Mouse (Mus musculus): ENCODE measurements around the gene Pdzd8. TPM values are rescaled to one million over a fixed set of nuclear protein-coding genes. Genes with fewer than 3 reads are reported as not detected.

Gene Pdzd8
- polyA plus RNA-seq, 1 experiment from 2014 or later: 9.4 TPM

DNA sequence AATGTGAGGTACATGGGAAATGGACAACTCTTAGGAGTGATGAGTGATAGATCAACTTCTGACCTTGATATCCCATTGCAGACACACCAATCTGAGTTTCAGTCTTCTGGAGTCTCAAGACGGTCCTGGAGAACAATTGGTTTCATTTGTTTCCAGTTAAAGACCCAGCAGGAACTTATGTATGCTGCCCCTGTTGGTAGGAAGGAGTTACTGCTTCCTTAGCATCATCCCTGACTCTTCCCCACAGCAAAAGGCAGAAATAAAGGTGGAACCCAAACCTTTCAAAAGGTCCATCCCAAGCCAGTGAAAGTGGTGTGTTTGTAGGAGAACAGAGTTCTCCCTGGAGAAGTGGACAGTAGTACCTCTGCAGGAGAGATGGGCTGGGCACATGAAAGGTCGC, 30.9 kb upstream of the Pdzd8 start:
- H3K4me1 ChIP-seq (ENCODE audit: control insufficient read depth, insufficient read depth, low read length): no peaks in the 10 kb centered on the region
- no peaks in the 10 kb centered on the region for H3K36me3 ChIP-seq (ENCODE audit: control insufficient read depth, insufficient read depth, low read length)
- H3K27ac ChIP-seq (ENCODE audit: low read length): no peak overlapping the region
- no peak overlapping the region for H3K4me2 ChIP-seq (ENCODE audit: low read length)
- H3K27me3 ChIP-seq (ENCODE audit: control insufficient read depth, insufficient read depth, low read depth, low read length): no peaks in the 10 kb centered on the region
- H3K9ac ChIP-seq (ENCODE audit: low read depth, low read length): no peak overlapping the region
- 88% methylated on average over 2 of the region's 2 CpGs for WGBS
- H3K4me3 ChIP-seq (ENCODE audit: low read depth, low read length): no peak overlapping the region
- peaks cover 3% of the 10 kb centered on the region; the same call in 1 of the 2 replicates for H3K9me3 ChIP-seq (replicated peaks; ENCODE audit: control insufficient read depth, low read length, poor library complexity, severe bottlenecking)
- ATAC-seq: no peak

DNA sequence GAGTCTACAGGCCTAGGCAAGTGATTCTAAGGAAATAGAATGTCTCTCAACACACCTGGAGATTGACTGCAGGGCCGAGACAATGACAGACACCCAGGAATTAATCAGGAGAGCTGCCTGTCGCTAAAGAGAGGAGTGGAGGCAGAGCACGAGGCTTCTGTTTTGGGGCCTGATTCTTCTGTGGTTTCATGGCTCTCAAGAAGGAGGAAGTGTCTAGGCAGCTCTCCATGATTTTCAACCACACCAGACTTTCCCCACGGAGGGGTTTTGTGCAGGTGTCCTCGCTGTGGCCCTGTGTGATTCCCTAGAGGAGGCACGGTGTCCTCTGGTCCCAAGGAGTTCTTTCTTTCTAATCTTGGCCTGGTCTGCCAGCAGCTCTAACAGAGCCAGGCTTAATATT, 29.4 kb upstream of the Pdzd8 start:
- Histone ChIP-seq H3K4me2 (ENCODE audit: low read length) (no peak overlapping the region), H3K9ac (ENCODE audit: low read depth, low read length) (no peak overlapping the region), H3K36me3 (ENCODE audit: control insufficient read depth, insufficient read depth, low read length) (no peaks in the 10 kb centered on the region), H3K4me1 (ENCODE audit: control insufficient read depth, insufficient read depth, low read length) (no peaks in the 10 kb centered on the region), H3K9me3 (replicated peaks; ENCODE audit: control insufficient read depth, low read length, poor library complexity, severe bottlenecking) (peaks cover 3% of the 10 kb centered on the region; the same call in 1 of the 2 replicates), H3K27ac (ENCODE audit: low read length) (no peak overlapping the region), H3K27me3 (ENCODE audit: control insufficient read depth, insufficient read depth, low read depth, low read length) (no peaks in the 10 kb centered on the region), H3K4me3 (ENCODE audit: low read depth, low read length) (no peak overlapping the region)
- ATAC-seq: no peak
- WGBS: 88% methylated on average over 6 of the region's 6 CpGs

DNA sequence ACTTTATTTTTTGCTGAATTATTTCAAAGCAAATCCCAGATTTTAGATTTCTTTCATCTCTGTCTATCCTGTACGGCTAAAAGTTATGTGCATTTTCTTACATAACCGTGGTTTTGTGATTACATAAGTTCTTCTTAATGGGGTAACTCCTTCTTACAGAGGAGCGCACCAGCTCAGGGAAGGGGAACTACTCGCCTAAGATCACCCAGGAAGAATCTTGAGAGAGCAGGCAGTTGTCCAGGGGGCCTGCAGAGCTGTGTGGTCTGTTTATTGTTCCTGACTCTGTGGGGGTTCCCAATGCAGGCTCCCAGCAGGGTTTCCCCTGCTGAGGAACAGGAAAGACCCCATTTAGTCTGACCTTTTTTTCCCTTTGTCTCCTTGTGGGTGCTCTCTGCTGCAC, 27.3 kb upstream of the Pdzd8 start:
- no peaks in the 10 kb centered on the region for H3K27me3 ChIP-seq (ENCODE audit: control insufficient read depth, insufficient read depth, low read depth, low read length)
- no peaks in the 10 kb centered on the region for H3K36me3 ChIP-seq (ENCODE audit: control insufficient read depth, insufficient read depth, low read length)
- H3K4me3 ChIP-seq (ENCODE audit: low read depth, low read length): no peak overlapping the region
- no peak overlapping the region for H3K4me2 ChIP-seq (ENCODE audit: low read length)
- ATAC-seq: no peak
- no peak overlapping the region for H3K27ac ChIP-seq (ENCODE audit: low read length)
- peaks cover 3% of the 10 kb centered on the region; the same call in 1 of the 2 replicates for H3K9me3 ChIP-seq (replicated peaks; ENCODE audit: control insufficient read depth, low read length, poor library complexity, severe bottlenecking)
- H3K9ac ChIP-seq (ENCODE audit: low read depth, low read length): no peak overlapping the region
- WGBS: 78% methylated on average over 4 of the region's 4 CpGs
- no peaks in the 10 kb centered on the region for H3K4me1 ChIP-seq (ENCODE audit: control insufficient read depth, insufficient read depth, low read length)

DNA sequence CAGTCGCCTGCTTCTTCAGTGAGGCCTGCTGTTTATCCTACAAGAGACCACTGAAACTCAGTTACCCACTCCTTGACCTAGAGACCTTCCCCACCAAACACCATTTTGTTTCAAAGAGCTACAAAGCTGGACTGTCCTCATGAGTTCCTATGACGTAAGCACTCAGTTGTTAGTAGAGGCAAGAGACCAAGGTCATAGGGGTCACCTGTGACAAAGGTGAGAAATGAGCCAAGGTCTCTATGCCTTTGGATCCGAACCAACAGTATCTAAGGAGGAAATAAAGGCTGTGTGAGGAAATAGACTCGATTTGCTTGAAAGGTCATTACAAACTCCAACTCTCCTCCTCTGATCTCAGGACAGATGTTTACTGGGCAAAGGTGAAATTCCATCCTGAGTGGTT, 25.4 kb upstream of the Pdzd8 start:
- H3K27me3 ChIP-seq (ENCODE audit: control insufficient read depth, insufficient read depth, low read depth, low read length): no peaks in the 10 kb centered on the region
- no peak overlapping the region for H3K9ac ChIP-seq (ENCODE audit: low read depth, low read length)
- no peak overlapping the region for H3K27ac ChIP-seq (ENCODE audit: low read length)
- no peaks in the 10 kb centered on the region for H3K36me3 ChIP-seq (ENCODE audit: control insufficient read depth, insufficient read depth, low read length)
- no peak overlapping the region for H3K4me3 ChIP-seq (ENCODE audit: low read depth, low read length)
- 78% methylated on average over 4 of the region's 4 CpGs for WGBS
- no peak overlapping the region for H3K4me2 ChIP-seq (ENCODE audit: low read length)
- H3K9me3 ChIP-seq (replicated peaks; ENCODE audit: control insufficient read depth, low read length, poor library complexity, severe bottlenecking): peaks cover 3% of the 10 kb centered on the region; the same call in 1 of the 2 replicates
- H3K4me1 ChIP-seq (ENCODE audit: control insufficient read depth, insufficient read depth, low read length): no peaks in the 10 kb centered on the region
- ATAC-seq: no peak

DNA sequence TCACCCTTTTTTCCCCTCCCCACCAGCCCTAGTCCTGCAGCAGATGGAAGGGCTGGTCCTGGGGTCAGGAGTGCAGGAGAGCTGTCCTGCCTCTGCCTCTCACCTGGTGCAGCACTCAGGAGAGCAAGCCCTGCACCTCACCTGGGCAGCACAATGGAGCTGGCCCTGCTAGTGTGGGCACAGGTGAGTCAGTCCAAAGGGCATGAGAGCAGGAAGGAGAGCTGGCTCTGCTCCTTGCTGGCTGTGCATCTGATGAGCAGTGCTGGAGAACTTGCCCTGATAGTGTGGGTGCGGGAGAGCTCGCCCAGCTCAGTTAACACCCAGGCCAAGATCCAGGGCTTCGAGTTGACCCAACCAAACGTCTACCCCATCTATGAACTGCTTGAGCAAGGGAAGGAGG, 22.3 kb upstream of the Pdzd8 start:
- Histone ChIP-seq H3K36me3 (ENCODE audit: control insufficient read depth, insufficient read depth, low read length) (no peaks in the 10 kb centered on the region), H3K27me3 (ENCODE audit: control insufficient read depth, insufficient read depth, low read depth, low read length) (no peaks in the 10 kb centered on the region), H3K9ac (ENCODE audit: low read depth, low read length) (no peak overlapping the region), H3K9me3 (replicated peaks; ENCODE audit: control insufficient read depth, low read length, poor library complexity, severe bottlenecking) (0 out of 2 replicates have a peak, but pooled peaks cover 3% of the 10 kb centered on the region), H3K4me2 (ENCODE audit: low read length) (no peak overlapping the region), H3K4me1 (ENCODE audit: control insufficient read depth, insufficient read depth, low read length) (no peaks in the 10 kb centered on the region), H3K27ac (ENCODE audit: low read length) (no peak overlapping the region), H3K4me3 (ENCODE audit: low read depth, low read length) (no peak overlapping the region)
- no peak for ATAC-seq
- 88% methylated on average over 4 of the region's 4 CpGs for WGBS

DNA sequence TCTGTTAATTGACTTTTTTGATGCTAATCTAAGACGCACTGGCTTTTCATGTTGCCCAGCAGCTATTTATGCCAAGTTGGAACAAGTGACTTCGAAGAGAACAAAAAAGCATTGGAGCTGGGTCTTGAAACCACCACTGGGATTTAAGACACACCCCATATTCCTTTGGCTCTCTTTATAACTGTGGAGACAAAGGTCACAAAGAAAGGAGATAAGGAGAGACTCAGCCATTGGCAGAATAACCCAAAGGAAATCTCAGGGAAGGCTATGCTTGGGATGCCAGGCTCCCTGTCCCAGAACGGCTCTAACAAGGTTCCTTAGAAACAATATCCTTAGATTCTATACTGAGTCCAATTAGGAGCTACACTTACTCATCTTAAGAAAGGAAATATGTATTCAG, 21.1 kb upstream of the Pdzd8 start:
- Histone ChIP-seq H3K4me2 (ENCODE audit: low read length) (no peak overlapping the region), H3K4me3 (ENCODE audit: low read depth, low read length) (no peak overlapping the region), H3K9ac (ENCODE audit: low read depth, low read length) (no peak overlapping the region), H3K9me3 (replicated peaks; ENCODE audit: control insufficient read depth, low read length, poor library complexity, severe bottlenecking) (0 out of 2 replicates have a peak, but pooled peaks cover 2% of the 10 kb centered on the region), H3K27me3 (ENCODE audit: control insufficient read depth, insufficient read depth, low read depth, low read length) (no peaks in the 10 kb centered on the region), H3K4me1 (ENCODE audit: control insufficient read depth, insufficient read depth, low read length) (no peaks in the 10 kb centered on the region), H3K27ac (ENCODE audit: low read length) (no peak overlapping the region), H3K36me3 (ENCODE audit: control insufficient read depth, insufficient read depth, low read length) (no peaks in the 10 kb centered on the region)
- no peak for ATAC-seq
- WGBS: 62% methylated on average over 3 of the region's 3 CpGs

DNA sequence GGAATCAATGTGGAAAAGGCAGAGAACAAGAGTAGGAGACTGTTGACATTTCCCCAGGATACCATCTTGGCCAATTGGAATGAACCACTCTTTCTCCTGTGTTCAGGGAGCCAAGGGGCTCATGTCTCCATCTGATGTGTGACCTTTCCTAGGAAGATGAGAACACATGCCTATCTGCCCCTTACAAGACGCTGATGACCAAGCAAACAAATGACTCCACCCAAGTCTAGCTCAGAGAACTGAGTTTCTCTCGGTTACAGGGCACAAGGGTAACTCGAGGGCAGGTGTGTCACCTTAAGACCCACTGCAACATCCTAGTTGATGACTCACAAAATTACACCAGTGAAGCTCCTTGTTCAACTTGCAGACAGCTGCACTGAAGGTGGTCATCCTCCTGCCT, 18.1 kb upstream of the Pdzd8 start:
- no peaks in the 10 kb centered on the region for H3K27me3 ChIP-seq (ENCODE audit: control insufficient read depth, insufficient read depth, low read depth, low read length)
- no peak overlapping the region for H3K9ac ChIP-seq (ENCODE audit: low read depth, low read length)
- H3K4me1 ChIP-seq (ENCODE audit: control insufficient read depth, insufficient read depth, low read length): no peaks in the 10 kb centered on the region
- ATAC-seq: no peak
- H3K36me3 ChIP-seq (ENCODE audit: control insufficient read depth, insufficient read depth, low read length): no peaks in the 10 kb centered on the region
- 92% methylated on average over 3 of the region's 3 CpGs for WGBS
- H3K4me2 ChIP-seq (ENCODE audit: low read length): no peak overlapping the region
- no peak overlapping the region for H3K27ac ChIP-seq (ENCODE audit: low read length)
- H3K4me3 ChIP-seq (ENCODE audit: low read depth, low read length): no peak overlapping the region
- no peaks in the 10 kb centered on the region for H3K9me3 ChIP-seq (replicated peaks; ENCODE audit: control insufficient read depth, low read length, poor library complexity, severe bottlenecking)

DNA sequence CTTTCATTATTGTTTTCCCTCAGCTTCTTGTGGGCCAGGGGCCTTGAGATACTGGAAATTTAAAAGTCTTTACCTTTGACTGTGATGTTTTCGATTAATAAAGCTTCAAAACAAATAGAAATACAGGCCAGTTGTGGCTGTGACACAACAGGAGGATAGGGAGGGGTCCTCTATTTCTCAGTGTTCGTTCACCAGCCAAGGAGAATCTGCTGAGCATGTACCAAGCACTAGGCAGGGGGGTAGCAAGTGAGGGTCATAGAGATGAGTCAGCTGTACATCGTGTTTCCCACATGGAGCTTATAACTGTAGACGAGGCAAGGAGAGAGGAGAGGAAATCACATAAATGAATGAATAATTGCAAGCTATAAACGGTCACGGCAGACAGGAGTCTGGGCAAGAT, 17.1 kb upstream of the Pdzd8 start:
- Histone ChIP-seq H3K4me3 (ENCODE audit: low read depth, low read length) (no peak overlapping the region), H3K9me3 (replicated peaks; ENCODE audit: control insufficient read depth, low read length, poor library complexity, severe bottlenecking) (no peaks in the 10 kb centered on the region), H3K27me3 (ENCODE audit: control insufficient read depth, insufficient read depth, low read depth, low read length) (no peaks in the 10 kb centered on the region), H3K36me3 (ENCODE audit: control insufficient read depth, insufficient read depth, low read length) (no peaks in the 10 kb centered on the region), H3K27ac (ENCODE audit: low read length) (no peak overlapping the region), H3K4me2 (ENCODE audit: low read length) (no peak overlapping the region), H3K4me1 (ENCODE audit: control insufficient read depth, insufficient read depth, low read length) (no peaks in the 10 kb centered on the region), H3K9ac (ENCODE audit: low read depth, low read length) (no peak overlapping the region)
- no peak for ATAC-seq
- 84% methylated on average over 6 of the region's 6 CpGs for WGBS

DNA sequence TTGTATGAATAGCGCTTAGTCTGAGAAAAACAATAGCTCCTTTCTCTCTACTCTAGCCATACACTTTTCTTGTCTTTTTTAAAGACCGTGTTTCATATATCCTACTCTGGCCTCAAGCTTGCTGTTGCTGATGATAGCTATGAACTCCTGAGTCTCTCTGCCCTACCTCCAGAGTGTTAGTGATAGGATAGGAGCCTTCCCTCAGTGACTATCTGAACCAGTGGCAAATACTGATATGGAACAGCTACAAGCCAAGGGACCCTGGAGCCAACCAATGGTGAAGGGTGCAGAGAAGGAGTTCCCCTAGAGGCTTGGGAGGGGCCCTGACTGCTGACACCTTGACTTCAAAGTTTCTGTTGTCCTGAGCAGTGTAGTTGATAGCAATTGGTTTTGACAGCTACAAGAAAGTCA, 14.9 kb upstream of the Pdzd8 start:
- no peak for ATAC-seq
- Histone ChIP-seq H3K36me3 (ENCODE audit: control insufficient read depth, insufficient read depth, low read length) (no peaks in the 10 kb centered on the region), H3K9me3 (replicated peaks; ENCODE audit: control insufficient read depth, low read length, poor library complexity, severe bottlenecking) (no peaks in the 10 kb centered on the region), H3K9ac (ENCODE audit: low read depth, low read length) (no peak overlapping the region), H3K27ac (ENCODE audit: low read length) (no peak overlapping the region), H3K4me3 (ENCODE audit: low read depth, low read length) (no peak overlapping the region), H3K27me3 (ENCODE audit: control insufficient read depth, insufficient read depth, low read depth, low read length) (no peaks in the 10 kb centered on the region), H3K4me1 (ENCODE audit: control insufficient read depth, insufficient read depth, low read length) (no peaks in the 10 kb centered on the region), H3K4me2 (ENCODE audit: low read length) (no peak overlapping the region)
- 41% methylated on average over 2 of the region's 2 CpGs for WGBS

DNA sequence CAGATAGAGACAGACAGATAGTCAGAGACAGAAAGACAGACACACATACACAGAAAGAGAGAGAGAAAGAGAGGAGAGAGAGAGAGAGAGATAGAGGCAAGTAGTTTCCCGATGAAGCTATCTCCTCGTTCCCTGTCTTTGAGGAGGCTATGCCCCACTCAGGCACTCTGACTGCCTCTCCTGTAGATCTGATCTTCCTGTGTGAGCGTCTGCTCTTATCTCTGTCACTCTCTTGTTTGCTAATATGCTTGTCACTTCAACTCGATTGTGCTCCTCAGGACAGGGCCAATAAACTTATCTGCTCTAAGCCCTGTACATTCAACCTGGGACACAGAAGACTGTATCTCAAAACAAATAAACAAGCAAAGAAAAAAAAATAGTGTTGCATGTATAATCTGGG, 13.6 kb upstream of the Pdzd8 start:
- H3K27me3 ChIP-seq (ENCODE audit: control insufficient read depth, insufficient read depth, low read depth, low read length): no peaks in the 10 kb centered on the region
- H3K4me2 ChIP-seq (ENCODE audit: low read length): no peak overlapping the region
- H3K9me3 ChIP-seq (replicated peaks; ENCODE audit: control insufficient read depth, low read length, poor library complexity, severe bottlenecking): no peaks in the 10 kb centered on the region
- no peak overlapping the region for H3K4me3 ChIP-seq (ENCODE audit: low read depth, low read length)
- H3K36me3 ChIP-seq (ENCODE audit: control insufficient read depth, insufficient read depth, low read length): no peaks in the 10 kb centered on the region
- H3K9ac ChIP-seq (ENCODE audit: low read depth, low read length): no peak overlapping the region
- no peak overlapping the region for H3K27ac ChIP-seq (ENCODE audit: low read length)
- ATAC-seq: no peak
- 83% methylated on average over 4 of the region's 4 CpGs for WGBS
- H3K4me1 ChIP-seq (ENCODE audit: control insufficient read depth, insufficient read depth, low read length): no peaks in the 10 kb centered on the region
